Mouse (Mus musculus): ENCODE results near the gene Cxcl12. TPM values are rescaled to one million over a fixed set of nuclear protein-coding genes. Genes with fewer than 3 reads are reported as not detected.
A peak's percentile ranks its signal among the peaks of the same experiment; 100 is the strongest.

The Cxcl12 gene
- polyA plus RNA-seq, 1 experiment from 2014 or later: 8.7 TPM

DNA sequence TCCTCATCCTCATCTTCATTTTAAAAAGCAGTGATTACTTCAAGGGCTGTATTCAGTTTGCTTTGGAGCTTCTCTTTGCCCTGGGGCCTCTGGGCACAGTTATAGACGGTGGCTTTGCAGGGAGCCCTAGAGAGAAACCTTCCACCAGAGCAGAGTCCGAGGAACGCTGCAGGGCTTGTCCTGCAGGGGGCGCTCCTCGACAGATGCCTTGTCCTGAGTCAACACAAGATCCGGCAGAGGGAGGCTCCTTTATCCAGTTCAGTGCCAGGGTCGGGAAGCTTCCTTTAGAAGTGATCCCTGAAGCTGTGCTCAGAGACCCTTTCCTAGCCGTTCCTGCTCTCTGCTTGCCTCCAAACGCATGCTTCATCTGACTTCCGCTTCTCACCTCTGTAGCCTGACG is 5.5 kb downstream of the Cxcl12 start:
- ChIA-PET POLR2A (no interaction called here), CTCF (interaction anchor here (0.7 to 1.6 kb wide), 12 partner anchors 17 to 651 kb away, joined by 3 to 6 read pairs (median 4); no protein-coding TSS in a partner anchor)
- no peak for TF ChIP-seq CTCF (IDR thresholded peaks at IDR 0.05)
- DNase-seq (ENCODE audit: low read depth, low spot score): no peak
- ATAC-seq: peak; percentile 56
- in situ Hi-C loops (cut with MboI; ENCODE audit: low pct_unique_long_range_greater_than_20kb): loop anchor here (5.0 to 10.0 kb wide), 3 partner anchors 261 to 511 kb away; no protein-coding TSS in a partner anchor
- no peaks in the 10 kb centered on the region for H3K27me3 ChIP-seq

DNA sequence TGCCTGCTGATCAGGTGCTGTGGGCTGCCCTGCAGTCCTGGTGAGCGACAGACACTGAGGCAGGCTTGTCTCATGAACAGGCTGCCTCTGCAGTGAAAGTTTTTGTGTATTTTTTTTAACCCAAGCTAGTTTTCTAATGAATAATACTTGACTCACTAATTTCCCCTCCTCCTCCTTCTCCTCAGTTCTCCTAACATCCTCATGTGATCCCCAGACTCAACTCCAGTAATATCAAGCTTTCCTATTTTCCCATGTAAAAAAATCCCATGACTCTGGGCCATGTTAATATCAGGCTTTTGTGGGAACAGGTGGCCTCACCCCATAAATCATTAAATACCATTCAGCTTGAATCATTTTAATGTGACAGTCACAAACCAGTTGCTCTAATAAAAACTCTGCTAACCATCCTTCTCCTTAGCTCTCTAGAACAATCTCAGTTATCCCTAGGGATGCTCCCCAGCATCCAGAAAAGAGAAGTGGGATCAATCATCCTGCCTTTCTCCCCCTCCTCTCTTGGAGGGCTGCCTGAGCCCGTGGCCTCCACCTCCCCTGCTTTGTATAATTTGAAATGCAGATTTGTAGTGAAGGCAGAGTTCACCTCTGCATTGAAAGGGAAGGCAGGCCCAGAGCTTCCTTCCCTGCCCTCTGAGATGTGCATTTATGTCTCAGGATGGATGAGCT is 6.9 kb downstream of the Cxcl12 start:
- no peak for ATAC-seq
- ChIA-PET CTCF (interaction anchor here (0.7 to 1.3 kb wide), 3 partner anchors 11 to 75 kb away, joined by 3 to 4 read pairs (median 3); no protein-coding TSS in a partner anchor), POLR2A (no interaction called here)
- in situ Hi-C loops (cut with MboI; ENCODE audit: low pct_unique_long_range_greater_than_20kb): loop anchor here (10.0 kb wide), 2 partner anchors 260 to 510 kb away; no protein-coding TSS in a partner anchor
- no peak for DNase-seq (ENCODE audit: low read depth, low spot score)
- no peak for TF ChIP-seq CTCF (IDR thresholded peaks at IDR 0.05)
- no peaks in the 10 kb centered on the region for H3K27me3 ChIP-seq

GRCm38 (mm10) chr6:117176406-117176805 is 8.1 kb downstream of the Cxcl12 start:
- ATAC-seq (no peak), DNase-seq (ENCODE audit: low read depth, low spot score) (no peak)
- in situ Hi-C loops (cut with MboI; ENCODE audit: low pct_unique_long_range_greater_than_20kb): loop anchor here (10.0 kb wide), 2 partner anchors 258 to 508 kb away; no protein-coding TSS in a partner anchor
- no peaks in the 10 kb centered on the region for H3K27me3 ChIP-seq
- no peak for TF ChIP-seq CTCF (IDR thresholded peaks at IDR 0.05)
- CTCF ChIA-PET: interaction anchor here (1.0 kb wide), 1 partner anchor 484 kb away, joined by 4 read pairs; no protein-coding TSS in a partner anchor
- POLR2A ChIA-PET: interaction anchor here (0.6 kb wide), 1 partner anchor 360 kb away, joined by 9 read pairs; no protein-coding TSS in a partner anchor

- in situ Hi-C loops (cut with MboI; ENCODE audit: low pct_unique_long_range_greater_than_20kb): no loop called here
- CTCF ChIA-PET: no interaction called here
Measured at GRCm38 (mm10) chr6:117180303-117180702, 12.0 kb downstream of the Cxcl12 start.

GRCm38 (mm10) chr6:117185381-117185780 is 17.0 kb downstream of the Cxcl12 start:
- DNase-seq (ENCODE audit: low read depth, low spot score): no peak
- no peak for ATAC-seq
- ChIA-PET POLR2A (no interaction called here), CTCF (interaction anchor here (1.2 kb wide), 1 partner anchor 10 kb away, joined by 3 read pairs; no protein-coding TSS in a partner anchor)
- H3K27me3 ChIP-seq: no peaks in the 10 kb centered on the region
- TF ChIP-seq CTCF (IDR thresholded peaks at IDR 0.05): no peak
- in situ Hi-C loops (cut with MboI; ENCODE audit: low pct_unique_long_range_greater_than_20kb): no loop called here

More at GRCm38 (mm10) chr6:117180303-117180702, 12.0 kb downstream of the Cxcl12 start:
- ATAC-seq (no peak), DNase-seq (ENCODE audit: low read depth, low spot score) (no peak)
- no peaks in the 10 kb centered on the region for H3K27me3 ChIP-seq
- POLR2A ChIA-PET: no interaction called here
- no peak for TF ChIP-seq CTCF (IDR thresholded peaks at IDR 0.05)

- in situ Hi-C loops (cut with MboI; ENCODE audit: low pct_unique_long_range_greater_than_20kb): no loop called here
- no peaks in the 10 kb centered on the region for H3K27me3 ChIP-seq
- POLR2A ChIA-PET: interaction anchor here (1.1 kb wide), 1 partner anchor 8 kb away, joined by 4 read pairs; no protein-coding TSS in a partner anchor
- ATAC-seq (no peak), DNase-seq (ENCODE audit: low read depth, low spot score) (no peak)
- TF ChIP-seq CTCF (IDR thresholded peaks at IDR 0.05): no peak
- CTCF ChIA-PET: interaction anchor here (1.4 to 1.6 kb wide), 2 partner anchors 10 to 17 kb away, joined by 3 read pairs; no protein-coding TSS in a partner anchor
Measured at GRCm38 (mm10) chr6:117190453-117190852, 22.1 kb downstream of the Cxcl12 start.

DNA sequence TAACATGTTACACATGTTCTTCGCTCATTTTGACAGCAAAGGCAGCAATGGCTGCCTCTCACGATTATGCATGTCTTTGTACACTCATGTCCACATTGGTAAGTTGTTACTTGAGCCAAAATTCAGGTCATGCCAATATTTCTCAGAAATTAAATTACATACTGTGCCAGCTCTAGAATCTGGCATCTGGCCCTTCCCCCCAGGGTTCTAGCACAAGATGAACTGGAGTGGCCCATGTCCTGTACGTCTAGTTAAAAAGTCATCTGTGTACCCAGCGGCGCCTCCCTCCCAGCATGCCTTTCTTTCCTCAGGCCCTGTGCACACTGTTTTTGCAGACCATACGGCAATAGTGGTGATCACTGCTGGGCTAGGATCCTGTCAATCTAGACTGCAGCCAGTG is 23.4 kb downstream of the Cxcl12 start:
- POLR2A ChIA-PET: no interaction called here
- CTCF ChIA-PET: interaction anchor here (1.6 kb wide), 1 partner anchor 8 kb away, joined by 3 read pairs; no protein-coding TSS in a partner anchor
- ATAC-seq: no peak

GRCm38 (mm10) chr6:117192678-117193077 is 24.3 kb downstream of the Cxcl12 start:
- in situ Hi-C loops (cut with MboI; ENCODE audit: low pct_unique_long_range_greater_than_20kb): no loop called here
- no peak for ATAC-seq
- H3K27me3 ChIP-seq: no peaks in the 10 kb centered on the region
- ChIA-PET POLR2A (no interaction called here), CTCF (interaction anchor here (0.7 kb wide), 1 partner anchor 9 kb away, joined by 3 read pairs; no protein-coding TSS in a partner anchor)
- no peak for TF ChIP-seq CTCF (IDR thresholded peaks at IDR 0.05)
- DNase-seq (ENCODE audit: low read depth, low spot score): peak; percentile 27

More for the DNA sequence above, 23.4 kb downstream of the Cxcl12 start:
- H3K27me3 ChIP-seq: no peaks in the 10 kb centered on the region
- no peak for TF ChIP-seq CTCF (IDR thresholded peaks at IDR 0.05)
- no peak for DNase-seq (ENCODE audit: low read depth, low spot score)
- in situ Hi-C loops (cut with MboI; ENCODE audit: low pct_unique_long_range_greater_than_20kb): no loop called here

DNA sequence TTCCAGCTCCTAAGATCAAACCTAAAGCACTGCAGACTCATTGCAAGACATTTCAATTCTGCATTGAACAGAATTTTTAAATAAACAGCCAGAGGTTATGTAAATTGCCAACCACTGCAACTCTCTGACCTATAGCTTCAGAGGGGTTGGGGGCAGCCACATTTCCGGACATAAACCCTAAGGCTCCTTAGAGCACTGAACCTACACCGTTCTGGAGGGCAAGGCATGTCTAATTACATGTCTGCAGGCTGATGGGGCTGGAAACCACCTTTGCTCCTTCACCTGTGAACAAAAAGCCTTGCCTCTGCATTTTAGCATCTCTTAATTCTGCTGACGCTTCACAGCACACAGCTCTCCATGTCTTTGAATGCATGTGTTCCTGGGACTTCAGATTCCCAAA is 26.9 kb downstream of the Cxcl12 start:
- ATAC-seq (no peak), DNase-seq (ENCODE audit: low read depth, low spot score) (no peak)
- no peaks in the 10 kb centered on the region for H3K27me3 ChIP-seq
- in situ Hi-C loops (cut with MboI; ENCODE audit: low pct_unique_long_range_greater_than_20kb): no loop called here
- TF ChIP-seq CTCF (IDR thresholded peaks at IDR 0.05): no peak
- CTCF ChIA-PET: interaction anchor here (0.9 kb wide), 1 partner anchor 12 kb away, joined by 3 read pairs; no protein-coding TSS in a partner anchor
- POLR2A ChIA-PET: no interaction called here

GRCm38 (mm10) chr6:117198871-117199270 is 30.5 kb downstream of the Cxcl12 start:
- POLR2A ChIA-PET: no interaction called here
- in situ Hi-C loops (cut with MboI; ENCODE audit: low pct_unique_long_range_greater_than_20kb): no loop called here
- no peak for TF ChIP-seq CTCF (IDR thresholded peaks at IDR 0.05)
- ATAC-seq (no peak), DNase-seq (ENCODE audit: low read depth, low spot score) (no peak)
- no peaks in the 10 kb centered on the region for H3K27me3 ChIP-seq
- CTCF ChIA-PET: interaction anchor here (1.1 kb wide), 1 partner anchor 21 kb away, joined by 4 read pairs; no protein-coding TSS in a partner anchor

GRCm38 (mm10) chr6:117199718-117200117 is 31.4 kb downstream of the Cxcl12 start:
- in situ Hi-C loops (cut with MboI; ENCODE audit: low pct_unique_long_range_greater_than_20kb): no loop called here
- TF ChIP-seq CTCF (IDR thresholded peaks at IDR 0.05): no peak
- ATAC-seq (no peak), DNase-seq (ENCODE audit: low read depth, low spot score) (peak; percentile 19)
- ChIA-PET POLR2A (no interaction called here), CTCF (interaction anchor here (1.4 kb wide), 1 partner anchor 9 kb away, joined by 3 read pairs; no protein-coding TSS in a partner anchor)
- no peaks in the 10 kb centered on the region for H3K27me3 ChIP-seq
